Mouse (Mus musculus) ES-Bruce4 (cell line): ENCODE data around the gene Tmigd1.

ENCODE experiments used
- EP300 ChIP-seq: IDR thresholded peaks from 2 replicates; pipeline ENCODE4 v1.6.1; 2011; ENCODE audit warnings: low read depth, low read length; ENCODE audit not compliant: insufficient read depth
- POLR2A ChIP-seq: IDR thresholded peaks from one replicate; pipeline ENCODE4 v1.8.1; 2011; ENCODE audit warnings: low read length; ENCODE audit not compliant: insufficient read depth

DNA sequence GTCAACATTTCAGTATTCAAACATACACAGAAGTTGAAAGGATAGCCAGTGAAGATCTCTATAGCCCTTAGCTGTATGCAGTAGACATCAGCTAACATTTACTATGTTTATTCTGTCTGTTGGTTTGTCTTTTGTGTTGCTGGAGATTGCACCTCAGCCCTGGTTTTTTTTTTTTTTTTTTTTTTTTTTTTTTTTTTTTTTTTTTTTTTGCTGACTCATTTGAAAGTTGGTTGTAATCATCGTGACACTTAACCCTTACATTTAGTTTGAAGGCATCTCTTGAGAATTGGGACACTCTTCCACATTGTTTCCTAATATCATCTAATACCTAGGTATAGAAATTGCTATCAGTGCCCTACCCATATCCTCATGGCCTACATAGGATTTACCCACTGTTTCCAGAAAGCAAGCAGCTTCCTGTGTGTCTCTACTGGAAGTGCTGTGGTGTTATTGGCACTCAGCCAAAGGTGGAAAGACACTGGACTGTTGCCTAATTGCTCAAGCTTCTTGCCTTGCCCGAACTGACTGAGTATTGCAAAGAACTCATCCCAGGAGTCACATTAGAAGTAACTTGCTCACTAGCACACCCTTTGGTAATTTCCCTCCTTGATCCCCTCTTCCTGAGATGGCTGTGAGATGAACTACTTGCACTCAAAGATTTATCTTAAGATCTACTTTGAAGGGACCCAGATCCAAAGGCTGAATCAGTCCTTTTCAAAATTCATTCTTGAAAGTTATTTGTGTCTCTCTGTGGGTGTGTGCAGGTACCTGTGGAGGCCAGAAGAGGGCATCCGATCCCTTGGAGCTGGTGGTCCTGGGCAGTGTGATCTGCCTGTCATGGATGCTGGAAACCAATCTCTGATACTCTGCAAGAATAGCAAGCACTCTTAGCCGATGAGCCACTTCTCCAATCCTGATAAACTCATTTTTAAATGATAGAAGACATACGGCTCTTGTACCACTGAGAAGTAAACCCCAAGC, 1.9 kb upstream of the Tmigd1 start:
- TF ChIP-seq EP300 (no peak), POLR2A (no peak)
